Mouse (Mus musculus) ES-E14 (cell line): ENCODE data around the gene Klb.

ENCODE experiments used
- CHD2 ChIP-seq: IDR thresholded peaks from 2 replicates; pipeline ENCODE4 v1.6.1; 2014; ENCODE audit warnings: mild to moderate bottlenecking, low read depth, low read length, inconsistent platforms
- HCFC1 ChIP-seq: IDR thresholded peaks from 2 replicates; pipeline ENCODE4 v1.6.1; 2012; ENCODE audit warnings: low read length, inconsistent platforms, borderline replicate concordance; ENCODE audit not compliant: insufficient read depth
- MAFK ChIP-seq: IDR thresholded peaks from 2 replicates; pipeline ENCODE4 v1.6.1; 2014; ENCODE audit warnings: mild to moderate bottlenecking, low read depth, low read length, inconsistent platforms; ENCODE audit not compliant: insufficient read depth

DNA sequence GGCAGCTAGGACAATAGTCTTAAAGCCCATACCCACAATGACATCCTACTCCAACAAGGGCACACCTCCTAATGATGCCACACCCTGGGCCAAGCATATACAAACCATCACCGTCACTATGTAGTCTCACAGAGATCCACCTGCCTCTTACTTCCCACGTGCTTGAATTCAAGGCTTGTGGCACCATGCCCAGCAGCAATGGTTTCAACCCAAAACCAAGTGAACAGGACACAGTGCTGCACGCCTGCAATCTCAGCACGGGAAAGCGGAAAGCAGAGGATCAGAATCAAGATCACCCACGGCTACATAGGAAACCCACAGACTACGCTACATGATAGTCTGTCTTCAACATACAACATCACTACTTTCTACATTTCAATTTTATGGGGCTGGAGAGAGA lies 39.9 kb upstream of the Klb start:
- TF ChIP-seq CHD2 (no peak), HCFC1 (no peak), MAFK (no peak)
